Comparison of ENCODE assay signal across 22 mouse cellular contexts in genomic region chr14:74699241-74699640, GRCm38 (mm10).
"Had no signal": no experiment of that assay in that cellular context is flagged by ENCODE, and none has a peak within 500 bp of the region (broad histone marks: within the 10 kb centered on the region; RNA-seq: fewer than 3 reads in every experiment).

No protein-coding gene starts in this region.

- H3K4me1 ChIP-seq: liver, embryonic 15.5 days; midbrain, embryonic 12.5 days; neural tube, embryonic 12.5 days had no signal

- DNase-seq: kidney, adult 11 months; kidney, adult 8-10 months; kidney, postnatal 10 days; kidney, postnatal 36 days; layer of hippocampus, postnatal 36 days; left cerebral cortex, postnatal 4 days; liver; lung, adult 18-20 months; lung, postnatal 14 days; lung, postnatal 4 days; right cerebral cortex, adult 18-20 months; right cerebral cortex, postnatal 25 days; thymus, adult 18-20 months; thymus, postnatal 4 days had no signal

- H3K9me3 ChIP-seq: kidney, embryonic 15.5 days; limb, embryonic 13.5 days; liver, embryonic 12.5 days; liver, embryonic 15.5 days; midbrain, embryonic 12.5 days; midbrain, embryonic 15.5 days; neural tube, embryonic 12.5 days; neural tube, embryonic 15.5 days had no signal

- H3K27ac ChIP-seq: kidney, embryonic 15.5 days; limb, embryonic 13.5 days; liver, embryonic 12.5 days; liver, embryonic 15.5 days; midbrain, embryonic 12.5 days; midbrain, embryonic 15.5 days; neural tube, embryonic 12.5 days; neural tube, embryonic 15.5 days had no signal

- H3K27me3 ChIP-seq: kidney, embryonic 15.5 days; limb, embryonic 13.5 days; liver, embryonic 12.5 days; liver, embryonic 15.5 days; midbrain, embryonic 12.5 days; midbrain, embryonic 15.5 days; neural tube, embryonic 12.5 days; neural tube, embryonic 15.5 days had no signal

- H3K4me3 ChIP-seq: kidney, embryonic 15.5 days; limb, embryonic 13.5 days; liver, embryonic 12.5 days; liver, embryonic 15.5 days; midbrain, embryonic 12.5 days; midbrain, embryonic 15.5 days; neural tube, embryonic 12.5 days; neural tube, embryonic 15.5 days had no signal

- H3K36me3 ChIP-seq: kidney, embryonic 15.5 days; limb, embryonic 13.5 days; liver, embryonic 12.5 days; liver, embryonic 15.5 days; midbrain, embryonic 12.5 days; midbrain, embryonic 15.5 days; neural tube, embryonic 12.5 days; neural tube, embryonic 15.5 days had no signal
